Mouse (Mus musculus): ENCODE data around the gene Sema3b.

DNA sequence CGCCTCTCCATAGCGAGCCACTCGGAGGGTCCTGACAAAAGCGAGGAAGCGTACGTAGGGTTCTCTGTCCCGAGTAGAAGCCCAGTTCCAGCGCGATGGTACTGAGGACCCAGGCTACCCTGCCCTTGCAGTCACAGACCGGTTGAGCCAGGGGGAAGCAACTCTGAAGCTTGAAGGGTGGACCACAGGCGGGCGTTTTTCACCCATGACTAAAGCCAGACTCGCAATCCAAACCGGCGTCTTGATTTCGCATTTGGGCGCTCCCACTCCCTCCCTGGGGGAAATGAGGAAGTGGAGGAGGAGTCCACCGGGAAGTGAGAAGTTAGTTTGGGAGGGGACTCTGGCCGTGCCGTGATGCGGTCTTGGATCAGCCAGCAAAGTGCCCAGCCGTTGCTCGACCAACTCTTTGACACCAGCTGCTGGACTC lies 54.0 kb downstream of the Sema3b start:
- TF ChIP-seq POLR2A (IDR thresholded peaks at IDR 0.05; ENCODE audit: extremely low read depth, insufficient read depth, low read length): no peak
- no peak for TF ChIP-seq CTCF (IDR thresholded peaks at IDR 0.05; ENCODE audit: extremely low read depth, insufficient read depth, low read length)

Measured in cortical plate, adult 2 months (tissue).